Mouse (Mus musculus): ENCODE data around the gene Vps8. TPM values are rescaled to one million over a fixed set of nuclear protein-coding genes. Genes with fewer than 3 reads are reported as not detected.
A peak's percentile ranks its signal among the peaks of the same experiment; 100 is the strongest.

Vps8 gene
- polyA plus RNA-seq, 1 experiment from 2014 or later = 28.8 TPM

DNA sequence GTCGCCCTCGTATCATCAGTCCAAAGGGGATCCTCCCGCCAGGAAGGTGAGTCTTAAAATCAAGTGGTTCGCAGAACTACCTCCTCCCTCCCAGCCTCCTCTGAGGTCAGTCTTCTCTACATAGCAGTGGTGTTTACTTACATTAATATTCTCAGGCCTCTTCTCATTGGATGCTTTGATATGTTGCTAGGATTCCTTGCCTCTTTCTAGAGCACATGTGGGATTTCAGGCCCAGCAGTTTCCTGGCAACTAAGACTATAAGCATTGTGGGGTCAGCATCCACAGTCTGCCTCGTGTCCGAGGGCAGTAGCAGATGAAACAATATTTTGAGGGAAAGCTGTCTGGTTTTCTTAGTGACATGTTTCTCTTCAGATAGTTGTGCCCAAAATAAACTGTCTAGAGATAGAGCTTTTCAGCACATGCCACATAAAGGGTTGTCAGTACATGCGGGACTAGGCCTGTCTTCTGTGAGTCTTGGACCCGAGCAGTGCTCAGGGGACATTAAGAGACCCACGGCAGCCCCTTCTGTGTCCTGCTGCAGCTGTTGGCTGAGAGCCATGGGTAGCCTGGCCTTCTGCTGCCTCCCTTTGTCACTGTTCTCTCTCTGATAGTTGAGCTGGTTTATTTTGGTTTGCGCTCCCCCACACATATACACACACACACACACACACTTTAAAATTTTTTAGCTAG is 185.4 kb downstream of the Vps8 start:
- no peak for TF ChIP-seq CTCF (IDR thresholded peaks at IDR 0.05; ENCODE audit: low read depth)
- peaks cover 13% of the 10 kb centered on the region for H3K4me1 ChIP-seq (replicated peaks; ENCODE audit: insufficient read depth, low read length)
- DNase-seq (ENCODE audit: low spot score) = peak; percentile 45
- no peak overlapping the region for H3K9ac ChIP-seq (ENCODE audit: low read depth, low read length)
- no peaks in the 10 kb centered on the region for H3K9me3 ChIP-seq (replicated peaks; ENCODE audit: low read length)
- H3K4me3 ChIP-seq (replicated peaks; ENCODE audit: low read depth, low read length) = no peak overlapping the region
- WGBS = 71% methylated on average over 10 of the region's 10 CpGs
- no peak for ATAC-seq (replicated peaks; ENCODE audit: low FRiP score, low read depth)
- H3K4me2 ChIP-seq (ENCODE audit: low read length) = no peak overlapping the region
- H3K36me3 ChIP-seq (ENCODE audit: insufficient read depth, low read length) = no peaks in the 10 kb centered on the region
- H3K27ac ChIP-seq = no peak overlapping the region
- no peaks in the 10 kb centered on the region for H3K27me3 ChIP-seq (ENCODE audit: insufficient read depth, low read length)

- DNase-seq (ENCODE audit: low spot score) = no peak
- Histone ChIP-seq H3K27me3 (ENCODE audit: insufficient read depth, low read length) (no peaks in the 10 kb centered on the region), H3K4me1 (replicated peaks; ENCODE audit: insufficient read depth, low read length) (peaks cover 13% of the 10 kb centered on the region), H3K4me3 (replicated peaks; ENCODE audit: low read depth, low read length) (no peak overlapping the region), H3K4me2 (ENCODE audit: low read length) (no peak overlapping the region), H3K9ac (ENCODE audit: low read depth, low read length) (no peak overlapping the region), H3K36me3 (ENCODE audit: insufficient read depth, low read length) (no peaks in the 10 kb centered on the region), H3K27ac (no peak overlapping the region), H3K9me3 (replicated peaks; ENCODE audit: low read length) (no peaks in the 10 kb centered on the region)
- 88% methylated on average over 4 of the region's 4 CpGs for WGBS
- ATAC-seq (replicated peaks; ENCODE audit: low FRiP score, low read depth) = no peak
- no peak for TF ChIP-seq CTCF (IDR thresholded peaks at IDR 0.05; ENCODE audit: low read depth)
These were observed 187.6 kb downstream of the Vps8 start for GRCm38 (mm10) chr16:21610473-21610872.

DNA sequence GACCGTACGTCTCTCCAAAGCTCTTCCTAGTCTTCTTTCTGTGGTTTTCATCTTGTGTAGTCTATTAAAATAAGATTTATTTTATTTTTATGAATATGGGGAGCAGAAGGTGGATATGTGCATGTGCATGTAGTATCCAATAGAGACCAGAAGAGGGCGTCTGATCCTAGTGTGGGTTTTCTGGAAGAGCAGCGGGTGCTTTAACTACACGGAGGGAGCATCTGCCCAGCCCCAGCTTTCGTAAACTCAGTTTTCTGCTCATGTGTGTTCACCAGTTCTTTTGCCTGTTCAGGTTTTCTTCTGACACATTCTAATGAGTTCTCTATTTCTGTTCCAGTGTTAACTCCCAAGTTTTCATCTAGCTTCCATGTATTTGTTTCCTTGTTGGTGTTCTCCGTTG is 192.9 kb downstream of the Vps8 start:
- Histone ChIP-seq H3K4me3 (replicated peaks; ENCODE audit: low read depth, low read length) (no peak overlapping the region), H3K36me3 (ENCODE audit: insufficient read depth, low read length) (no peaks in the 10 kb centered on the region), H3K9me3 (replicated peaks; ENCODE audit: low read length) (no peaks in the 10 kb centered on the region), H3K27me3 (ENCODE audit: insufficient read depth, low read length) (no peaks in the 10 kb centered on the region), H3K27ac (no peak overlapping the region), H3K4me1 (replicated peaks; ENCODE audit: insufficient read depth, low read length) (no peaks in the 10 kb centered on the region), H3K4me2 (ENCODE audit: low read length) (no peak overlapping the region), H3K9ac (ENCODE audit: low read depth, low read length) (no peak overlapping the region)
- WGBS = 55% methylated on average over 7 of the region's 7 CpGs
- peak; percentile 79 for TF ChIP-seq CTCF (IDR thresholded peaks at IDR 0.05; ENCODE audit: low read depth)
- ATAC-seq (replicated peaks; ENCODE audit: low FRiP score, low read depth) (no peak), DNase-seq (ENCODE audit: low spot score) (peak; percentile 70)

DNA sequence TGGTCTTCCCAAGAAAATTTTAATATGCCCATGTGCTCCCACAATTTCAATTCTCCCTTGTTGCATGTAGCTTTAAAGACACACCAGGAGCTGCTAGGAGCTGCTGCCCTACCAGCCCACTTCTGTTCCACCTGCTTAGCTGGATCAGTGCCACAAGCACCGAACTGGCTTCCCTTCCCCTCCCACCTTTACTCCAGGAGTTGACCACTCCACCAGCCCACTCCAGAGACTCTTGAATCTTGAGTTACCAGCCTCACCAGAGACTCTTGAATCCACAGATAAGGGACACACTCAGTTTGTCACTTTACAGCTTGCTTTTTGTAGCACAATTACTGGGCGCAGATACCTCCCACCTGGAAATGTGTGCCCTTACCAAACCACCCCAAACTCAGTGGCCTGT is 197.7 kb downstream of the Vps8 start:
- Histone ChIP-seq H3K9me3 (replicated peaks; ENCODE audit: low read length) (no peaks in the 10 kb centered on the region), H3K4me3 (replicated peaks; ENCODE audit: low read depth, low read length) (no peak overlapping the region), H3K4me2 (ENCODE audit: low read length) (no peak overlapping the region), H3K36me3 (ENCODE audit: insufficient read depth, low read length) (no peaks in the 10 kb centered on the region), H3K27ac (no peak overlapping the region), H3K4me1 (replicated peaks; ENCODE audit: insufficient read depth, low read length) (no peaks in the 10 kb centered on the region), H3K9ac (ENCODE audit: low read depth, low read length) (no peak overlapping the region), H3K27me3 (ENCODE audit: insufficient read depth, low read length) (no peaks in the 10 kb centered on the region)
- DNase-seq (ENCODE audit: low spot score) (no peak), ATAC-seq (replicated peaks; ENCODE audit: low FRiP score, low read depth) (no peak)
- WGBS = 79% methylated on average over 2 of the region's 2 CpGs
- TF ChIP-seq CTCF (IDR thresholded peaks at IDR 0.05; ENCODE audit: low read depth) = no peak

DNA sequence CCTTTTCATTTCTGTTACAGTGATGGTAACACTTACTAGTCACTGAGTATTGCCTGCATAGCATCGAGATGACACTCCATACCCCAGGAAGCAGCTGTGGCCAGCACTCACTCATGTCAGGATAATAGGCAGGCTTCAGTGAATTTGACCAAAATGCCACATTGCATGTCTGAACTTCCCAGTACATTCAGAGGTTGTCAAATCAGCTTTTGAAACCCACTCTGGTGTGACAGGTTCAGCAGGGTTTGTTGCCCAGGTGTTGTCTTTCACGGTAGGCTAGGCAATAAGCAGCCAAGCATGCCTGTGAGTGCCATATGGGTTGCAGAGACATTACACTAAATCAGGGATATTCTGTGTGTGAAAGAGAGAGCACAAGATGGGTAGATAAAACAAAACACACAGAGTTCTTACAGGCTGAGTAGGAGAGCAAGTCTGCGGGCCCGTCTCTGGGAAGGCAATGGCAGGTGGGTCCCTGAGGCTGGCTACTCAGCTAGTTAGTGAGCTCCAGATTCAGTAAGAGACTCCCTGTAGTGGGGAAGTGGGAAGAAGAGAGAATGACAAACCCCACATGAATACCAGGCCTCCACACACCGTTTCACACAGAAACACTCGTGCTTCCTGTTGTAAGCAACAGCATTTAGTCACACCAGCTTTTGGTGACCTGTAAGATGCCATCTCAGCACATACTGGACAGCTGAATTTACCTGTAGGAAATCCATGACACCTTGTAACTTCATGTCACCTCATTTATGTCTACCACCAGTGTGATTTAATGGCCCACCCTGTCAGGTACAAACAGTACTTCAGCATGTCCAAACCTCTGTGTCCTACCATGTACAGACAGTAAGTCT is 203.1 kb downstream of the Vps8 start:
- Histone ChIP-seq H3K27me3 (ENCODE audit: insufficient read depth, low read length) (no peaks in the 10 kb centered on the region), H3K4me1 (replicated peaks; ENCODE audit: insufficient read depth, low read length) (no peaks in the 10 kb centered on the region), H3K9ac (ENCODE audit: low read depth, low read length) (no peak overlapping the region), H3K4me3 (replicated peaks; ENCODE audit: low read depth, low read length) (no peak overlapping the region), H3K36me3 (ENCODE audit: insufficient read depth, low read length) (no peaks in the 10 kb centered on the region), H3K27ac (no peak overlapping the region), H3K9me3 (replicated peaks; ENCODE audit: low read length) (no peaks in the 10 kb centered on the region), H3K4me2 (ENCODE audit: low read length) (no peak overlapping the region)
- TF ChIP-seq CTCF (IDR thresholded peaks at IDR 0.05; ENCODE audit: low read depth) = no peak
- peak; percentile 83 for ATAC-seq (replicated peaks; ENCODE audit: low FRiP score, low read depth)
- 42% methylated on average over 6 of the region's 6 CpGs for WGBS
- peak; percentile 43 for DNase-seq (ENCODE audit: low spot score)

GRCm38 (mm10) chr16:21627248-21627647 is 204.3 kb downstream of the Vps8 start:
- Histone ChIP-seq H3K4me3 (replicated peaks; ENCODE audit: low read depth, low read length) (no peak overlapping the region), H3K27ac (no peak overlapping the region), H3K4me1 (replicated peaks; ENCODE audit: insufficient read depth, low read length) (no peaks in the 10 kb centered on the region), H3K36me3 (ENCODE audit: insufficient read depth, low read length) (no peaks in the 10 kb centered on the region), H3K27me3 (ENCODE audit: insufficient read depth, low read length) (no peaks in the 10 kb centered on the region), H3K4me2 (ENCODE audit: low read length) (no peak overlapping the region), H3K9ac (ENCODE audit: low read depth, low read length) (no peak overlapping the region), H3K9me3 (replicated peaks; ENCODE audit: low read length) (no peaks in the 10 kb centered on the region)
- DNase-seq (ENCODE audit: low spot score) = no peak
- no peak for ATAC-seq (replicated peaks; ENCODE audit: low FRiP score, low read depth)
- TF ChIP-seq CTCF (IDR thresholded peaks at IDR 0.05; ENCODE audit: low read depth) = no peak
- 51% methylated on average over 6 of the region's 6 CpGs for WGBS

All from kidney, postnatal 0 days (tissue).